Mouse (Mus musculus): Measurements from ENCODE around the gene Eif4h. TPM values are rescaled to one million over a fixed set of nuclear protein-coding genes. Genes with fewer than 3 reads are reported as not detected.

Eif4h gene
- polyA plus RNA-seq, 1 experiment from 2014 or later = 437 TPM

- H3K27ac ChIP-seq (ENCODE audit: low read depth) = no peak overlapping the region
- H3K9ac ChIP-seq (ENCODE audit: low read length) = no peak overlapping the region
- H3K9me3 ChIP-seq (ENCODE audit: control insufficient read depth, low read length) = no peaks in the 10 kb centered on the region
- peaks cover 4% of the 10 kb centered on the region for H3K4me1 ChIP-seq (replicated peaks; ENCODE audit: control insufficient read depth, insufficient read depth, low read length)
- WGBS = 67% methylated on average over 1 of the region's 1 CpGs
- H3K27me3 ChIP-seq (replicated peaks; ENCODE audit: control insufficient read depth, insufficient read depth, low read length) = no peaks in the 10 kb centered on the region
- DNase-seq (ENCODE audit: low spot score) (no peak), ATAC-seq (replicated peaks; ENCODE audit: low FRiP score, low TSS enrichment, low read depth) (no peak)
- no peak overlapping the region for H3K4me2 ChIP-seq (ENCODE audit: low read length)
- no peak overlapping the region for H3K4me3 ChIP-seq (ENCODE audit: low read depth, low read length)
- no peaks in the 10 kb centered on the region for H3K36me3 ChIP-seq (ENCODE audit: control insufficient read depth, insufficient read depth, low read length)
Observed at GRCm38 (mm10) chr5:134644121-134644520, 4.8 kb upstream of the Eif4h start.

GRCm38 (mm10) chr5:134640371-134640770, 1.1 kb upstream of the Eif4h start:
- no peak overlapping the region for H3K9ac ChIP-seq (ENCODE audit: low read length)
- H3K27ac ChIP-seq (ENCODE audit: low read depth) = no peak overlapping the region
- no peak overlapping the region for H3K4me2 ChIP-seq (ENCODE audit: low read length)
- peaks cover 12% of the 10 kb centered on the region for H3K4me1 ChIP-seq (replicated peaks; ENCODE audit: control insufficient read depth, insufficient read depth, low read length)
- H3K9me3 ChIP-seq (ENCODE audit: control insufficient read depth, low read length) = no peaks in the 10 kb centered on the region
- WGBS = 76% methylated on average over 3 of the region's 3 CpGs
- H3K4me3 ChIP-seq (ENCODE audit: low read depth, low read length) = no peak overlapping the region
- DNase-seq (ENCODE audit: low spot score) (no peak), ATAC-seq (replicated peaks; ENCODE audit: low FRiP score, low TSS enrichment, low read depth) (no peak)
- peaks cover 18% of the 10 kb centered on the region for H3K36me3 ChIP-seq (ENCODE audit: control insufficient read depth, insufficient read depth, low read length)
- H3K27me3 ChIP-seq (replicated peaks; ENCODE audit: control insufficient read depth, insufficient read depth, low read length) = no peaks in the 10 kb centered on the region

GRCm38 (mm10) chr5:134638461-134639268, 625 bp downstream of the Eif4h start:
- Histone ChIP-seq H3K27ac (ENCODE audit: low read depth) (peak overlapping the region; percentile 94), H3K9me3 (ENCODE audit: control insufficient read depth, low read length) (no peaks in the 10 kb centered on the region), H3K4me1 (replicated peaks; ENCODE audit: control insufficient read depth, insufficient read depth, low read length) (peaks cover 12% of the 10 kb centered on the region), H3K9ac (ENCODE audit: low read length) (peak overlapping the region; percentile 99), H3K36me3 (ENCODE audit: control insufficient read depth, insufficient read depth, low read length) (peaks cover 32% of the 10 kb centered on the region), H3K4me2 (ENCODE audit: low read length) (peak overlapping the region; percentile 81), H3K4me3 (ENCODE audit: low read depth, low read length) (peak overlapping the region; percentile 97), H3K27me3 (replicated peaks; ENCODE audit: control insufficient read depth, insufficient read depth, low read length) (no peaks in the 10 kb centered on the region)
- DNase-seq (ENCODE audit: low spot score) (no peak), ATAC-seq (replicated peaks; ENCODE audit: low FRiP score, low TSS enrichment, low read depth) (peak; percentile 76)
- WGBS = under 1% methylated on average over 74 of the region's 85 CpGs

- H3K4me2 ChIP-seq (ENCODE audit: low read length) = peak overlapping the region; percentile 81
- H3K4me1 ChIP-seq (replicated peaks; ENCODE audit: control insufficient read depth, insufficient read depth, low read length) = peaks cover 12% of the 10 kb centered on the region
- H3K9ac ChIP-seq (ENCODE audit: low read length) = peak overlapping the region; percentile 99
- no peaks in the 10 kb centered on the region for H3K27me3 ChIP-seq (replicated peaks; ENCODE audit: control insufficient read depth, insufficient read depth, low read length)
- H3K36me3 ChIP-seq (ENCODE audit: control insufficient read depth, insufficient read depth, low read length) = peaks cover 39% of the 10 kb centered on the region
- peak overlapping the region; percentile 97 for H3K4me3 ChIP-seq (ENCODE audit: low read depth, low read length)
- WGBS = 18% methylated on average over 5 of the region's 5 CpGs
- ATAC-seq (replicated peaks; ENCODE audit: low FRiP score, low TSS enrichment, low read depth) (no peak), DNase-seq (ENCODE audit: low spot score) (no peak)
- no peaks in the 10 kb centered on the region for H3K9me3 ChIP-seq (ENCODE audit: control insufficient read depth, low read length)
- H3K27ac ChIP-seq (ENCODE audit: low read depth) = peak overlapping the region; percentile 94; the same call in 1 of the 2 replicates
Observed at GRCm38 (mm10) chr5:134637820-134638367, 1.4 kb downstream of the Eif4h start.

- H3K4me2 ChIP-seq (ENCODE audit: low read length) = no peak overlapping the region
- H3K27ac ChIP-seq (ENCODE audit: low read depth) = no peak overlapping the region
- no peaks in the 10 kb centered on the region for H3K27me3 ChIP-seq (replicated peaks; ENCODE audit: control insufficient read depth, insufficient read depth, low read length)
- WGBS = 66% methylated on average over 2 of the region's 2 CpGs
- DNase-seq (ENCODE audit: low spot score) (no peak), ATAC-seq (replicated peaks; ENCODE audit: low FRiP score, low TSS enrichment, low read depth) (no peak)
- H3K9ac ChIP-seq (ENCODE audit: low read length) = no peak overlapping the region
- no peak overlapping the region for H3K4me3 ChIP-seq (ENCODE audit: low read depth, low read length)
- H3K9me3 ChIP-seq (ENCODE audit: control insufficient read depth, low read length) = no peaks in the 10 kb centered on the region
- H3K4me1 ChIP-seq (replicated peaks; ENCODE audit: control insufficient read depth, insufficient read depth, low read length) = peaks cover 6% of the 10 kb centered on the region
- peaks cover 76% of the 10 kb centered on the region for H3K36me3 ChIP-seq (ENCODE audit: control insufficient read depth, insufficient read depth, low read length)
Observed at GRCm38 (mm10) chr5:134632841-134633240, 6.4 kb downstream of the Eif4h start.

GRCm38 (mm10) chr5:134630835-134631234, 8.5 kb downstream of the Eif4h start:
- no peak overlapping the region for H3K9ac ChIP-seq (ENCODE audit: low read length)
- peaks cover 83% of the 10 kb centered on the region for H3K36me3 ChIP-seq (ENCODE audit: control insufficient read depth, insufficient read depth, low read length)
- H3K4me3 ChIP-seq (ENCODE audit: low read depth, low read length) = no peak overlapping the region
- no peaks in the 10 kb centered on the region for H3K27me3 ChIP-seq (replicated peaks; ENCODE audit: control insufficient read depth, insufficient read depth, low read length)
- H3K4me1 ChIP-seq (replicated peaks; ENCODE audit: control insufficient read depth, insufficient read depth, low read length) = no peaks in the 10 kb centered on the region; the same call in 1 of the 2 replicates
- DNase-seq (ENCODE audit: low spot score) (no peak), ATAC-seq (replicated peaks; ENCODE audit: low FRiP score, low TSS enrichment, low read depth) (no peak)
- no peaks in the 10 kb centered on the region for H3K9me3 ChIP-seq (ENCODE audit: control insufficient read depth, low read length)
- H3K4me2 ChIP-seq (ENCODE audit: low read length) = no peak overlapping the region
- H3K27ac ChIP-seq (ENCODE audit: low read depth) = no peak overlapping the region

GRCm38 (mm10) chr5:134629508-134629907, 9.8 kb downstream of the Eif4h start:
- Histone ChIP-seq H3K9me3 (ENCODE audit: control insufficient read depth, low read length) (no peaks in the 10 kb centered on the region), H3K36me3 (ENCODE audit: control insufficient read depth, insufficient read depth, low read length) (peaks cover 84% of the 10 kb centered on the region), H3K4me3 (ENCODE audit: low read depth, low read length) (no peak overlapping the region), H3K27ac (ENCODE audit: low read depth) (no peak overlapping the region), H3K4me2 (ENCODE audit: low read length) (no peak overlapping the region), H3K4me1 (replicated peaks; ENCODE audit: control insufficient read depth, insufficient read depth, low read length) (no peaks in the 10 kb centered on the region; the same call in 1 of the 2 replicates), H3K9ac (ENCODE audit: low read length) (no peak overlapping the region), H3K27me3 (replicated peaks; ENCODE audit: control insufficient read depth, insufficient read depth, low read length) (no peaks in the 10 kb centered on the region)
- no peak for DNase-seq (ENCODE audit: low spot score)
- WGBS = 54% methylated on average over 4 of the region's 4 CpGs
- ATAC-seq (replicated peaks; ENCODE audit: low FRiP score, low TSS enrichment, low read depth) = no peak

GRCm38 (mm10) chr5:134622069-134622468, 17.2 kb downstream of the Eif4h start:
- no peaks in the 10 kb centered on the region for H3K4me1 ChIP-seq (replicated peaks; ENCODE audit: control insufficient read depth, insufficient read depth, low read length)
- DNase-seq (ENCODE audit: low spot score) (no peak), ATAC-seq (replicated peaks; ENCODE audit: low FRiP score, low TSS enrichment, low read depth) (no peak)
- no peak overlapping the region for H3K9ac ChIP-seq (ENCODE audit: low read length)
- 78% methylated on average over 2 of the region's 2 CpGs for WGBS
- H3K9me3 ChIP-seq (ENCODE audit: control insufficient read depth, low read length) = no peaks in the 10 kb centered on the region
- H3K4me3 ChIP-seq (ENCODE audit: low read depth, low read length) = no peak overlapping the region
- H3K36me3 ChIP-seq (ENCODE audit: control insufficient read depth, insufficient read depth, low read length) = peaks cover 96% of the 10 kb centered on the region
- H3K27me3 ChIP-seq (replicated peaks; ENCODE audit: control insufficient read depth, insufficient read depth, low read length) = no peaks in the 10 kb centered on the region
- H3K4me2 ChIP-seq (ENCODE audit: low read length) = no peak overlapping the region
- H3K27ac ChIP-seq (ENCODE audit: low read depth) = no peak overlapping the region
